Mouse (Mus musculus) testis, adult 2 months (tissue): Measurements from ENCODE around the gene Pqbp1.
"Not testable (repeated sequence)": the region's sequence is repeated elsewhere in the genome, so short reads cannot be mapped to it uniquely, and the experiment has no call there.

Experiments used
- CTCF ChIP-seq: fragments of 200-500 bp; IDR thresholded peaks from 2 replicates; pipeline ENCODE4 v1.5.1; 2012; ENCODE audit warnings: low read depth, mild to moderate bottlenecking, inconsistent platforms, low read length, moderate library complexity; ENCODE audit not compliant: control insufficient read depth, insufficient read depth, insufficient replicate concordance
- POLR2A ChIP-seq: fragments of 200-500 bp; IDR thresholded peaks from 2 replicates; pipeline ENCODE4 v1.6.1; 2012; ENCODE audit warnings: low read depth, mild to moderate bottlenecking, inconsistent platforms, low read length, moderate library complexity; ENCODE audit not compliant: control insufficient read depth

DNA sequence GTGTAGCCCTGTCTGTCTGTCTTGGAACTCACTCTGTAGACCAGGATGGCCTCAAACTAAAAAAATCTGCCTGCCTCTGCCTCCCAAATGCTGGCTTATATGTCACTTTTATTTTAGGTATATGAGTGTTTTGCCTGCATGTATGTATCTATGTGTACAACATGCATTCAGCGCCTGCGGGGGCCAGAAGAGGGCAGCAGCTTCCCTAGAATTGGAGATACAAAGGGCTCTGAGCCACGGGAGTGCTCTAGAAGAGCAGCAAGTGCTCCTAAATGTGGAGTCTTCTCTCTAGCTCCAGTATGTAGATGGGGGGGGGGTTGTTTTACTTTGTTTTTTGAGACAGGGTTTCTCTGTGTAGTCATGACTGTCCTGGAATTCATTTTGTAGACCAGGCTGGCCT, 16.6 kb upstream of the Pqbp1 start:
- TF ChIP-seq CTCF, POLR2A: not testable (repeated sequence)
